Mouse (Mus musculus): Measurements from ENCODE around the gene Rbm12. TPM values are rescaled to one million over a fixed set of nuclear protein-coding genes. Genes with fewer than 3 reads are reported as not detected.

The Rbm12 gene
- total RNA-seq (2014; rRNA removed; ENCODE audit: low replicate concordance) (33.2 and 35.0 TPM in 2 replicates), polyA plus RNA-seq (2015; fragmentation: Nextera tagmentation; extraction: Ambion mirVana) (8.8 and 9.5 TPM in 2 replicates)

DNA sequence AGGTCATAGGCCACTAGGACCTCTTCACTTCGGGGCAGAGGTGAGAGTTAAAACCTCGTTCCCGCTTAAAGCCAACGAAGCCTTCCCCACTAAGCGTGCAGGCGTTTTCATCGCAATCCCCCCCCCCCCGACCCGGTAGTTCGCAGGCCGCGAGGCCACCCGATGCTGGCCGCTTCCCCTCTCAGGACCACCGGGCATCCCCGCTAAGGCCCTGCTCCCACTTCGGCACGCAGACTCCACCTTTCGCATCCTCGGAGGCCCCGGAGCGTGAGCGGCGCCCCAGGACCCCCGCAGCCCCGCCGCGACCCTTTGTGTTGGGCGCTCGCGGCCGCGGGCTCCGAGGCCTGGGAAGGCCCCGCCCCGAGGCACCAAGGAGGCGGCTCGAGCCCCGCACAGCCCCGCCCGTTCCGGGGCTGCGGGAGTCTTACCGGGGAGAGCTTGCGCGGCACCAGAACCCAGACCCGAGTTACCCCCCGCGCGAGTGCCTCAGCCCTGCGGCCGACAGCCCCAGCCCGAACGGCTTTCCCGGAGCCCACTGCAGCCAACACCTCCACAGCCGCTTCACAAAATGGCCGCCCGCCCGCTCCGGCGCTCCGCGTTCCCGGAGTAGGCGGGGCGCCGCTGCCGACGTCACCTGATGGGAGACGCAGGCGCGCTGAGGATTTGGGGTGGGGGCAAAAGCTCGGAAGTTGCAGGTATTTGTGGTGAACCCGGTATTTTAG lies at the start of gene Rbm12, which contains the start of gene Cpne1:
Gene Rbm12 (minus strand): TSS at position 621 of the 722 bp plus-strand sequence.
Gene Cpne1 (minus strand): TSS at position 608 of the 722 bp plus-strand sequence.
- H3K4me2 ChIP-seq (ENCODE audit: low read depth, low read length): peak within 1 kb of the TSS; percentile 76
- H3K9ac ChIP-seq (replicated peaks; ENCODE audit: low read depth, low read length): peak within 1 kb of the TSS; percentile 98
- peak; percentile 88 for DNase-seq (ENCODE audit: low spot score)
- H3K27me3 ChIP-seq (ENCODE audit: control insufficient read depth, insufficient read depth, low read length): no peaks in the 10 kb centered on the region
- peak within 1 kb of the TSS; percentile 96 for H3K4me3 ChIP-seq (ENCODE audit: low read depth, low read length)
- no peaks in the 10 kb centered on the region for H3K36me3 ChIP-seq (replicated peaks; ENCODE audit: control insufficient read depth, insufficient read depth, low read length)
- peak; percentile 93 for ATAC-seq (ENCODE audit: insufficient read depth, low read depth)
- WGBS: under 1% methylated on average over 64 of the region's 74 CpGs
- H3K4me1 ChIP-seq (ENCODE audit: control insufficient read depth, insufficient read depth): peaks cover 8% of the 10 kb centered on the region; the same call in 1 of the 2 replicates
- TF ChIP-seq EP300 (IDR thresholded peaks at IDR 0.05; ENCODE audit: low read depth) (peak; percentile 31; the same call in 1 of the 2 replicates), CTCF (IDR thresholded peaks at IDR 0.05; ENCODE audit: low read depth) (no peak)
- H3K27ac ChIP-seq (ENCODE audit: low read depth): peak within 1 kb of the TSS; percentile 94
- H3K9me3 ChIP-seq (replicated peaks; ENCODE audit: control insufficient read depth, low read length): no peaks in the 10 kb centered on the region

DNA sequence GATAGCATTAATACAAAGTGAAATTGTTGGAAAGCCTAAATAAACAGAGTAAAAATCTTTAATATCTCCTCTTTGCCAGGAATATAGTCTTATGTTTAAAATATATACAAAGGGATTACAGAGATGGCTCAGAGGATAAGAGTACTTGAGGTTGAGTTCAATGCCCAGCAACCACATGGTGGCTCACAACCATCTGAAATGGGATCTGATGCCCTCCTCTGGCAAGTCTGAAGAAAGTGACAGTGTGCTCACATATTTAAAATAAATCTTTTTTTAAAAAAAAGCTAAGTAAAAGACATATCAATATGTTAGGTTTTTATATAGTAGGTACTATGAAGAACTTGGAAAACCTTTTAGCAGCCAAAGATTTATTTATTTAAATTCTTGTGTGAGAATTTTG lies 39.8 kb upstream of the Rbm12 start:
- H3K9ac ChIP-seq (replicated peaks; ENCODE audit: low read depth, low read length): no peak overlapping the region
- peaks cover 79% of the 10 kb centered on the region for H3K36me3 ChIP-seq (replicated peaks; ENCODE audit: control insufficient read depth, insufficient read depth, low read length)
- no peaks in the 10 kb centered on the region for H3K27me3 ChIP-seq (ENCODE audit: control insufficient read depth, insufficient read depth, low read length)
- no peak overlapping the region for H3K4me2 ChIP-seq (ENCODE audit: low read depth, low read length)
- no peak for ATAC-seq (ENCODE audit: insufficient read depth, low read depth)
- no peak overlapping the region for H3K4me3 ChIP-seq (ENCODE audit: low read depth, low read length)
- no peak overlapping the region for H3K27ac ChIP-seq (ENCODE audit: low read depth)
- no peaks in the 10 kb centered on the region for H3K4me1 ChIP-seq (ENCODE audit: control insufficient read depth, insufficient read depth)
- no peak for TF ChIP-seq CTCF (IDR thresholded peaks at IDR 0.05; ENCODE audit: low read depth)
- no peak for TF ChIP-seq EP300 (IDR thresholded peaks at IDR 0.05; ENCODE audit: low read depth)
- no peaks in the 10 kb centered on the region for H3K9me3 ChIP-seq (replicated peaks; ENCODE audit: control insufficient read depth, low read length)
- DNase-seq (ENCODE audit: low spot score): no peak

DNA sequence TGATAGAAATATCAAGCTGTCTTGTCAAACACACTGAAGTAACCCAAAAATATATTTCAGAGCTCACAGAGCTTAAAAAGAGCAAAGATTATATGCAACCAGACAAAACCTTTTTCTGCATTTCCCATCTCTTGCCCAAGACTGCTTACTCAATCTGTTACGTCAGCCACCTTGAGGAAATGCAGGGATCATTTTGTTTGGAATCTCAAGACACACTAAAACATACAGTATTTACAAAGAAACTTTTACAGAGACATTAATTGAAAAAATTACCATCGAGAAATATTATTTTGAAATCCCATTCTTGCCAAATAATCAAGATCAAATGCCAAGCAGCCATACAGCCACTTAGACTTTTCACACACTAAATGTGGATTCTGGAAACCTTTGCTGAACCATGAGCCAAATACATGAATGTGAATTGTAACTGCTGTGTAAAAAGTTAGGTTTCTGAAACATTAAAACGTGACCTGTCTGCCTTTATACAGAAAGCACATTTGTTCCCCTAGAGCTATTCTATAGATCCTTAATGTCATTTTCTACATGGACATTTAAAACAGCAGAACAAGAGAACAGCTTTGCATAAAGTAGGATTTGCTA lies 35.6 kb upstream of the Rbm12 start:
- 82% methylated on average over 3 of the region's 3 CpGs for WGBS

GRCm38 (mm10) chr2:156146272-156146989 lies 34.7 kb upstream of the Rbm12 start:
- peaks cover 4% of the 10 kb centered on the region; the same call in 1 of the 2 replicates for H3K4me1 ChIP-seq (ENCODE audit: control insufficient read depth, insufficient read depth)
- no peak overlapping the region for H3K9ac ChIP-seq (replicated peaks; ENCODE audit: low read depth, low read length)
- H3K36me3 ChIP-seq (replicated peaks; ENCODE audit: control insufficient read depth, insufficient read depth, low read length): peaks cover 56% of the 10 kb centered on the region
- ATAC-seq (ENCODE audit: insufficient read depth, low read depth) (no peak), DNase-seq (ENCODE audit: low spot score) (no peak)
- H3K9me3 ChIP-seq (replicated peaks; ENCODE audit: control insufficient read depth, low read length): no peaks in the 10 kb centered on the region
- no peak overlapping the region for H3K27ac ChIP-seq (ENCODE audit: low read depth)
- no peak for TF ChIP-seq CTCF (IDR thresholded peaks at IDR 0.05; ENCODE audit: low read depth)
- no peak for TF ChIP-seq EP300 (IDR thresholded peaks at IDR 0.05; ENCODE audit: low read depth)
- 63% methylated on average over 5 of the region's 5 CpGs for WGBS
- no peak overlapping the region for H3K4me3 ChIP-seq (ENCODE audit: low read depth, low read length)
- no peaks in the 10 kb centered on the region for H3K27me3 ChIP-seq (ENCODE audit: control insufficient read depth, insufficient read depth, low read length)
- no peak overlapping the region for H3K4me2 ChIP-seq (ENCODE audit: low read depth, low read length)

More for the DNA sequence above, 35.6 kb upstream of the Rbm12 start:
- Histone ChIP-seq H3K36me3 (replicated peaks; ENCODE audit: control insufficient read depth, insufficient read depth, low read length) (peaks cover 53% of the 10 kb centered on the region), H3K4me1 (ENCODE audit: control insufficient read depth, insufficient read depth) (peaks cover 4% of the 10 kb centered on the region; the same call in 1 of the 2 replicates), H3K9me3 (replicated peaks; ENCODE audit: control insufficient read depth, low read length) (no peaks in the 10 kb centered on the region), H3K9ac (replicated peaks; ENCODE audit: low read depth, low read length) (no peak overlapping the region), H3K27me3 (ENCODE audit: control insufficient read depth, insufficient read depth, low read length) (no peaks in the 10 kb centered on the region), H3K27ac (ENCODE audit: low read depth) (no peak overlapping the region), H3K4me3 (ENCODE audit: low read depth, low read length) (no peak overlapping the region), H3K4me2 (ENCODE audit: low read depth, low read length) (no peak overlapping the region)
- no peak for DNase-seq (ENCODE audit: low spot score)
- ATAC-seq (ENCODE audit: insufficient read depth, low read depth): no peak
- no peak for TF ChIP-seq CTCF (IDR thresholded peaks at IDR 0.05; ENCODE audit: low read depth)
- no peak for TF ChIP-seq EP300 (IDR thresholded peaks at IDR 0.05; ENCODE audit: low read depth)

- H3K27me3 ChIP-seq (ENCODE audit: control insufficient read depth, insufficient read depth, low read length): no peaks in the 10 kb centered on the region
- no peak overlapping the region for H3K9ac ChIP-seq (replicated peaks; ENCODE audit: low read depth, low read length)
- no peak for TF ChIP-seq CTCF (IDR thresholded peaks at IDR 0.05; ENCODE audit: low read depth)
- no peak for TF ChIP-seq EP300 (IDR thresholded peaks at IDR 0.05; ENCODE audit: low read depth)
- peak overlapping the region; percentile 73; the same call in 1 of the 2 replicates for H3K4me2 ChIP-seq (ENCODE audit: low read depth, low read length)
- no peak overlapping the region for H3K27ac ChIP-seq (ENCODE audit: low read depth)
- peaks cover 4% of the 10 kb centered on the region; the same call in 1 of the 2 replicates for H3K4me1 ChIP-seq (ENCODE audit: control insufficient read depth, insufficient read depth)
- H3K36me3 ChIP-seq (replicated peaks; ENCODE audit: control insufficient read depth, insufficient read depth, low read length): peaks cover 52% of the 10 kb centered on the region
- WGBS: 62% methylated on average over 11 of the region's 11 CpGs
- ATAC-seq (ENCODE audit: insufficient read depth, low read depth): no peak
- no peak overlapping the region for H3K4me3 ChIP-seq (ENCODE audit: low read depth, low read length)
- no peaks in the 10 kb centered on the region for H3K9me3 ChIP-seq (replicated peaks; ENCODE audit: control insufficient read depth, low read length)
- no peak for DNase-seq (ENCODE audit: low spot score)
Measured at GRCm38 (mm10) chr2:156145486-156146130, 33.8 kb upstream of the Rbm12 start.
